Mouse (Mus musculus): ENCODE data around the gene Pomp. TPM values are rescaled to one million over a fixed set of nuclear protein-coding genes. Genes with fewer than 3 reads are reported as not detected.

The Pomp gene
- polyA plus RNA-seq, 1 experiment from 2014 or later: 465 TPM

GRCm38 (mm10) chr5:147869568-147869967 is 9.3 kb downstream of the Pomp start:
- H3K4me1 ChIP-seq: no peaks in the 10 kb centered on the region
- no peak overlapping the region for H3K27ac ChIP-seq

GRCm38 (mm10) chr5:147870296-147870695 is 10.0 kb downstream of the Pomp start:
- Histone ChIP-seq H3K4me3 (no peak overlapping the region), H3K9me3 (no peaks in the 10 kb centered on the region), H3K4me1 (no peaks in the 10 kb centered on the region), H3K9ac (no peak overlapping the region), H3K36me3 (peaks cover 97% of the 10 kb centered on the region), H3K27me3 (no peaks in the 10 kb centered on the region), H3K4me2 (replicated peaks) (no peak overlapping the region), H3K27ac (no peak overlapping the region)
- no peak for ATAC-seq (ENCODE audit: low FRiP score, low read depth)
- WGBS: 92% methylated on average over 1 of the region's 1 CpGs

More at GRCm38 (mm10) chr5:147869568-147869967, 9.3 kb downstream of the Pomp start:
- no peak overlapping the region for H3K4me2 ChIP-seq (replicated peaks)
- H3K27me3 ChIP-seq: no peaks in the 10 kb centered on the region
- H3K36me3 ChIP-seq: peaks cover 97% of the 10 kb centered on the region
- no peak overlapping the region for H3K9ac ChIP-seq
- no peak overlapping the region for H3K4me3 ChIP-seq
- no peak for ATAC-seq (ENCODE audit: low FRiP score, low read depth)
- 89% methylated on average over 6 of the region's 6 CpGs for WGBS
- no peaks in the 10 kb centered on the region for H3K9me3 ChIP-seq

- Histone ChIP-seq H3K36me3 (peaks cover 97% of the 10 kb centered on the region), H3K27me3 (no peaks in the 10 kb centered on the region), H3K4me1 (no peaks in the 10 kb centered on the region), H3K27ac (no peak overlapping the region), H3K4me3 (no peak overlapping the region), H3K4me2 (replicated peaks) (no peak overlapping the region), H3K9me3 (no peaks in the 10 kb centered on the region), H3K9ac (no peak overlapping the region)
- WGBS: 82% methylated on average over 15 of the region's 15 CpGs
- ATAC-seq (ENCODE audit: low FRiP score, low read depth): no peak
These were observed 11.0 kb downstream of the Pomp start for GRCm38 (mm10) chr5:147871091-147871820.

GRCm38 (mm10) chr5:147874491-147875065 is 14.3 kb downstream of the Pomp start:
- no peaks in the 10 kb centered on the region for H3K27me3 ChIP-seq
- H3K4me2 ChIP-seq (replicated peaks): no peak overlapping the region
- 92% methylated on average over 18 of the region's 18 CpGs for WGBS
- no peak for ATAC-seq (ENCODE audit: low FRiP score, low read depth)
- H3K36me3 ChIP-seq: peaks cover 91% of the 10 kb centered on the region
- no peak overlapping the region for H3K4me3 ChIP-seq
- H3K27ac ChIP-seq: no peak overlapping the region
- no peaks in the 10 kb centered on the region for H3K9me3 ChIP-seq
- no peak overlapping the region for H3K9ac ChIP-seq
- no peaks in the 10 kb centered on the region for H3K4me1 ChIP-seq

- peaks cover 91% of the 10 kb centered on the region for H3K36me3 ChIP-seq
- no peak for ATAC-seq (ENCODE audit: low FRiP score, low read depth)
- WGBS: 93% methylated on average over 8 of the region's 8 CpGs
- H3K9ac ChIP-seq: no peak overlapping the region
- no peak overlapping the region for H3K4me3 ChIP-seq
- H3K27ac ChIP-seq: no peak overlapping the region
- H3K27me3 ChIP-seq: no peaks in the 10 kb centered on the region
- H3K9me3 ChIP-seq: no peaks in the 10 kb centered on the region
- no peaks in the 10 kb centered on the region for H3K4me1 ChIP-seq
- no peak overlapping the region for H3K4me2 ChIP-seq (replicated peaks)
These were observed 14.9 kb downstream of the Pomp start for GRCm38 (mm10) chr5:147875210-147875609.

- peaks cover 84% of the 10 kb centered on the region for H3K36me3 ChIP-seq
- H3K9me3 ChIP-seq: no peaks in the 10 kb centered on the region
These were observed 17.3 kb downstream of the Pomp start for GRCm38 (mm10) chr5:147877520-147877919.

GRCm38 (mm10) chr5:147879971-147880682 is 19.9 kb downstream of the Pomp start:
- H3K27me3 ChIP-seq: no peaks in the 10 kb centered on the region
- H3K4me2 ChIP-seq (replicated peaks): no peak overlapping the region
- no peaks in the 10 kb centered on the region for H3K9me3 ChIP-seq
- H3K4me3 ChIP-seq: no peak overlapping the region
- no peak overlapping the region for H3K27ac ChIP-seq
- 94% methylated on average over 17 of the region's 17 CpGs for WGBS
- H3K4me1 ChIP-seq: no peaks in the 10 kb centered on the region
- H3K36me3 ChIP-seq: peaks cover 60% of the 10 kb centered on the region
- H3K9ac ChIP-seq: no peak overlapping the region
- no peak for ATAC-seq (ENCODE audit: low FRiP score, low read depth)

More at GRCm38 (mm10) chr5:147877520-147877919, 17.3 kb downstream of the Pomp start:
- H3K4me1 ChIP-seq: no peaks in the 10 kb centered on the region
- no peak overlapping the region for H3K27ac ChIP-seq
- H3K4me2 ChIP-seq (replicated peaks): no peak overlapping the region
- no peak for ATAC-seq (ENCODE audit: low FRiP score, low read depth)
- no peak overlapping the region for H3K9ac ChIP-seq
- no peak overlapping the region for H3K4me3 ChIP-seq
- H3K27me3 ChIP-seq: no peaks in the 10 kb centered on the region
- 88% methylated on average over 6 of the region's 6 CpGs for WGBS

- Histone ChIP-seq H3K4me1 (no peaks in the 10 kb centered on the region), H3K4me3 (no peak overlapping the region), H3K36me3 (peaks cover 27% of the 10 kb centered on the region), H3K27ac (no peak overlapping the region), H3K27me3 (no peaks in the 10 kb centered on the region), H3K9ac (no peak overlapping the region), H3K9me3 (no peaks in the 10 kb centered on the region), H3K4me2 (replicated peaks) (no peak overlapping the region)
- 85% methylated on average over 6 of the region's 6 CpGs for WGBS
- no peak for ATAC-seq (ENCODE audit: low FRiP score, low read depth)
These were observed 23.3 kb downstream of the Pomp start for GRCm38 (mm10) chr5:147883581-147883980.

- Histone ChIP-seq H3K4me1 (no peaks in the 10 kb centered on the region), H3K9ac (no peak overlapping the region), H3K4me2 (replicated peaks) (no peak overlapping the region), H3K27ac (no peak overlapping the region), H3K9me3 (no peaks in the 10 kb centered on the region), H3K4me3 (no peak overlapping the region), H3K27me3 (peaks cover 12% of the 10 kb centered on the region), H3K36me3 (no peaks in the 10 kb centered on the region)
- no peak for ATAC-seq (ENCODE audit: low FRiP score, low read depth)
- 87% methylated on average over 9 of the region's 12 CpGs for WGBS
These were observed 28.3 kb downstream of the Pomp start for GRCm38 (mm10) chr5:147888313-147889297.

GRCm38 (mm10) chr5:147892735-147893134 is 32.5 kb downstream of the Pomp start:
- H3K27ac ChIP-seq: no peak overlapping the region
- H3K4me2 ChIP-seq (replicated peaks): no peak overlapping the region
- no peak overlapping the region for H3K4me3 ChIP-seq
- peaks cover 30% of the 10 kb centered on the region for H3K27me3 ChIP-seq
- no peak for ATAC-seq (ENCODE audit: low FRiP score, low read depth)
- 31% methylated on average over 6 of the region's 6 CpGs for WGBS
- H3K9ac ChIP-seq: no peak overlapping the region
- H3K4me1 ChIP-seq: 0 out of 2 replicates have a peak, but pooled peaks cover 6% of the 10 kb centered on the region
- no peaks in the 10 kb centered on the region for H3K36me3 ChIP-seq
- no peaks in the 10 kb centered on the region for H3K9me3 ChIP-seq

GRCm38 (mm10) chr5:147893143-147893542 is 32.9 kb downstream of the Pomp start:
- Histone ChIP-seq H3K4me1 (0 out of 2 replicates have a peak, but pooled peaks cover 6% of the 10 kb centered on the region), H3K4me2 (replicated peaks) (0 out of 2 replicates have a peak overlapping the region, but pooled peaks have one; percentile 97), H3K9me3 (no peaks in the 10 kb centered on the region), H3K36me3 (no peaks in the 10 kb centered on the region), H3K27me3 (peaks cover 30% of the 10 kb centered on the region), H3K4me3 (no peak overlapping the region), H3K27ac (no peak overlapping the region), H3K9ac (no peak overlapping the region)
- no peak for ATAC-seq (ENCODE audit: low FRiP score, low read depth)
- 16% methylated on average over 9 of the region's 9 CpGs for WGBS

All from limb, embryonic 13.5 days (tissue).